Mouse (Mus musculus) limb, embryonic 14.5 days (tissue): ENCODE results near the gene Ndufa11. TPM values are rescaled to one million over a fixed set of nuclear protein-coding genes. Genes with fewer than 3 reads are reported as not detected.

Experiments used
- ATAC-seq: fragments of 200-750 bp; cut with Nextera tagmentation; 2 replicates; pipeline ENCODE4 v1.8.0; 2017; ENCODE audit warnings: low read depth, moderate number of reproducible peaks, moderate TSS enrichment; ENCODE audit not compliant: low FRiP score
- DNase-seq: peaks from one replicate; pipeline ENCODE4 v3.0.0-alpha.2; 2015; ENCODE audit warnings: low spot score
- H3K27ac ChIP-seq: fragments of 300-500 bp; sonication (generic); replicated peaks from 2 replicates; pipeline ENCODE4 v1.5.1; 2014; ENCODE audit warnings: low read depth, mild to moderate bottlenecking, low read length, moderate library complexity, mixed read lengths
- H3K27me3 ChIP-seq: fragments of 300-500 bp; sonication (generic); 2 replicates; pipeline ENCODE4 v1.6.1; 2014; ENCODE audit warnings: low read length, mixed read lengths; ENCODE audit not compliant: control insufficient read depth, insufficient read depth
- H3K36me3 ChIP-seq: fragments of 300-500 bp; sonication (generic); 2 replicates; pipeline ENCODE4 v1.6.1; 2014; ENCODE audit warnings: mild to moderate bottlenecking, low read length, moderate library complexity, mixed read lengths; ENCODE audit not compliant: control insufficient read depth, insufficient read depth
- H3K4me1 ChIP-seq: fragments of 300-500 bp; sonication (generic); 2 replicates; pipeline ENCODE4 v1.6.1; 2014; ENCODE audit warnings: antibody characterized with exemption, low read length, mixed read lengths; ENCODE audit not compliant: control insufficient read depth, insufficient read depth
- H3K4me2 ChIP-seq: fragments of 300-500 bp; sonication (generic); replicated peaks from 2 replicates; pipeline ENCODE4 v1.6.1; 2014; ENCODE audit warnings: low read depth, mild to moderate bottlenecking, low read length, moderate library complexity; ENCODE audit not compliant: severe bottlenecking
- H3K4me3 ChIP-seq: fragments of 300-500 bp; sonication (generic); replicated peaks from 2 replicates; pipeline ENCODE4 v1.5.1; 2014; ENCODE audit warnings: low read length
- H3K9ac ChIP-seq: fragments of 300-500 bp; sonication (generic); 2 replicates; pipeline ENCODE4 v1.6.1; 2014; ENCODE audit warnings: mild to moderate bottlenecking, low read depth, low read length, moderate library complexity; ENCODE audit not compliant: severe bottlenecking
- H3K9me3 ChIP-seq: fragments of 300-500 bp; sonication (generic); 2 replicates; pipeline ENCODE4 v1.6.1; 2016; ENCODE audit warnings: low read length; ENCODE audit not compliant: control insufficient read depth
- POLR2A ChIP-seq: fragments of 200-500 bp; IDR thresholded peaks from 2 replicates; pipeline ENCODE4 v1.8.0; 2012; ENCODE audit warnings: inconsistent platforms, mild to moderate bottlenecking, moderate library complexity, borderline replicate concordance; ENCODE audit not compliant: insufficient read depth, insufficient read length; ENCODE audit errors: extremely low read depth
- WGBS: fragments of 180-500 bp; shearing (Covaris S2); extraction: QIAGEN DNeasy Blood & Tissue Kit; methylation state at CpG from one replicate; pipeline ENCODE4 v1.1.7; 2014; 5-methylcytosine and 5-hydroxymethylcytosine counted together
- polyA plus RNA-seq, 2 experiments: library from polyadenylated mRNA; depleted of rRNA in 1 of 2; stranded (reverse) in 1 of 2; unstranded in 1 of 2; fragments of >200 nt; fragmentation: Nextera tagmentation in 1 of 2; extraction: Ambion mirVana in 1 of 2; gene quantifications; 2 replicates each; pipeline versions ENCODE4 v1.2.1 to v1.2.3; 2012 to 2014

Gene Ndufa11
- polyA plus RNA-seq, 2 experiments = 251 to 480 TPM

- DNase-seq = no peak
- no peak for ATAC-seq
- 44% methylated on average over 8 of the region's 8 CpGs for WGBS
- TF ChIP-seq POLR2A = no peak
- Histone ChIP-seq H3K4me3 (no peak overlapping the region), H3K9ac (no peak overlapping the region), H3K4me1 (no peaks in the 10 kb centered on the region), H3K27ac (no peak overlapping the region), H3K36me3 (no peaks in the 10 kb centered on the region), H3K9me3 (no peaks in the 10 kb centered on the region), H3K4me2 (no peak overlapping the region), H3K27me3 (no peaks in the 10 kb centered on the region)
Measured at GRCm38 (mm10) chr17:56736534-56736933, 19.0 kb downstream of the Ndufa11 start.

GRCm38 (mm10) chr17:56738221-56738620 lies 20.7 kb downstream of the Ndufa11 start:
- DNase-seq = no peak
- Histone ChIP-seq H3K36me3 (no peaks in the 10 kb centered on the region), H3K4me2 (no peak overlapping the region), H3K4me1 (no peaks in the 10 kb centered on the region), H3K4me3 (no peak overlapping the region), H3K27me3 (no peaks in the 10 kb centered on the region), H3K9ac (no peak overlapping the region), H3K27ac (no peak overlapping the region), H3K9me3 (no peaks in the 10 kb centered on the region)
- ATAC-seq = no peak
- 86% methylated on average over 10 of the region's 10 CpGs for WGBS
- TF ChIP-seq POLR2A = no peak

- Histone ChIP-seq H3K36me3 (no peaks in the 10 kb centered on the region), H3K4me3 (no peak overlapping the region), H3K27ac (no peak overlapping the region), H3K27me3 (no peaks in the 10 kb centered on the region), H3K4me2 (no peak overlapping the region), H3K9me3 (no peaks in the 10 kb centered on the region), H3K4me1 (no peaks in the 10 kb centered on the region), H3K9ac (no peak overlapping the region)
- TF ChIP-seq POLR2A = no peak
- DNase-seq (no peak), ATAC-seq (no peak)
- WGBS = 83% methylated on average over 17 of the region's 17 CpGs
Measured at GRCm38 (mm10) chr17:56740118-56740787, 22.7 kb downstream of the Ndufa11 start.

- DNase-seq (no peak), ATAC-seq (no peak)
- 71% methylated on average over 17 of the region's 17 CpGs for WGBS
Measured at GRCm38 (mm10) chr17:56740788-56741160, 23.2 kb downstream of the Ndufa11 start.

GRCm38 (mm10) chr17:56744173-56744572 lies 26.6 kb downstream of the Ndufa11 start:
- TF ChIP-seq POLR2A = no peak
- Histone ChIP-seq H3K9ac (no peak overlapping the region), H3K27me3 (no peaks in the 10 kb centered on the region), H3K36me3 (no peaks in the 10 kb centered on the region), H3K4me2 (no peak overlapping the region), H3K27ac (no peak overlapping the region), H3K4me1 (no peaks in the 10 kb centered on the region), H3K4me3 (no peak overlapping the region), H3K9me3 (no peaks in the 10 kb centered on the region)
- no peak for DNase-seq
- ATAC-seq = no peak
- WGBS = 52% methylated on average over 5 of the region's 5 CpGs

More at GRCm38 (mm10) chr17:56740788-56741160, 23.2 kb downstream of the Ndufa11 start:
- H3K4me2 ChIP-seq = no peak overlapping the region
- H3K9ac ChIP-seq = no peak overlapping the region
- H3K4me1 ChIP-seq = no peaks in the 10 kb centered on the region
- no peaks in the 10 kb centered on the region for H3K27me3 ChIP-seq
- no peaks in the 10 kb centered on the region for H3K9me3 ChIP-seq
- no peak for TF ChIP-seq POLR2A
- no peak overlapping the region for H3K27ac ChIP-seq
- H3K36me3 ChIP-seq = no peaks in the 10 kb centered on the region
- H3K4me3 ChIP-seq = no peak overlapping the region
